ENCODE assay signal across 15 mouse cellular contexts in genomic region chr14:8111545-8111944, GRCm38 (mm10). TPM values are rescaled to one million over a fixed set of nuclear protein-coding genes. Genes with fewer than 3 reads are reported as not detected.
DNase-seq lines count a peak whose midpoint lies in the region; ATAC-seq and TF ChIP-seq lines count a peak whose summit lies in the region.
"Had no signal": no experiment of that assay in that cellular context is flagged by ENCODE, and none has a peak within 500 bp of the region (broad histone marks: within the 10 kb centered on the region; RNA-seq: fewer than 3 reads in every experiment).

No protein-coding gene starts in this region.

- no peaks in the 10 kb centered on the region for H3K9me3 ChIP-seq in heart, embryonic 10.5 days
- no peaks in the 10 kb centered on the region for H3K9me3 ChIP-seq in hindbrain, embryonic 16.5 days (ENCODE audit: control insufficient read depth, low read length)
- H3K9me3 ChIP-seq in hindbrain, embryonic 11.5 days (ENCODE audit: control insufficient read depth, low read length) = no peaks in the 10 kb centered on the region
- no peaks in the 10 kb centered on the region for H3K9me3 ChIP-seq in lung, postnatal 0 days (ENCODE audit: low read length)
- no peaks in the 10 kb centered on the region for H3K9me3 ChIP-seq in midbrain, embryonic 13.5 days
- H3K9me3 ChIP-seq: embryonic facial prominence, embryonic 12.5 days; kidney, embryonic 15.5 days; liver, embryonic 13.5 days; midbrain, embryonic 10.5 days had no signal

- no peak for TF ChIP-seq CTCF in lung, postnatal 0 days (IDR thresholded peaks at IDR 0.05)
- no peak for TF ChIP-seq CTCF in small intestine, adult 2 months (IDR thresholded peaks at IDR 0.05; ENCODE audit: extremely low read depth, insufficient read length, insufficient replicate concordance, low read depth, low read length)

- DNase-seq in heart, embryonic 10.5 days (ENCODE audit: low spot score) = no peak
- DNase-seq in heart, postnatal 4 days = no peak
- DNase-seq in hindbrain, embryonic 11.5 days (ENCODE audit: low spot score) = no peak
- DNase-seq in lung, postnatal 0 days (ENCODE audit: low spot score) = peak; percentile 55
- no peak for DNase-seq in lung, postnatal 4 days
- DNase-seq: cerebellum, adult 11 months; liver, embryonic 13.5 days; right cerebral cortex, adult 18-20 months; thymus, adult 2 months had no signal

- WGBS in heart, embryonic 10.5 days = 64% methylated on average over 6 of the region's 6 CpGs
- WGBS in hindbrain, embryonic 16.5 days = 96% methylated on average over 6 of the region's 6 CpGs
- WGBS in hindbrain, embryonic 11.5 days = 86% methylated on average over 6 of the region's 6 CpGs
- WGBS in lung, postnatal 0 days = 67% methylated on average over 6 of the region's 6 CpGs
- 69% methylated on average over 6 of the region's 6 CpGs for WGBS in small intestine, adult 2 months
- WGBS in midbrain, embryonic 13.5 days = 87% methylated on average over 6 of the region's 6 CpGs

- H3K9ac ChIP-seq in hindbrain, embryonic 16.5 days (ENCODE audit: low read depth, low read length) = no peak overlapping the region
- H3K9ac ChIP-seq in hindbrain, embryonic 11.5 days (ENCODE audit: low read depth, low read length) = no peak overlapping the region
- H3K9ac ChIP-seq in lung, postnatal 0 days (replicated peaks; ENCODE audit: low read depth) = no peak overlapping the region
- no peak overlapping the region for H3K9ac ChIP-seq in midbrain, embryonic 13.5 days (replicated peaks)
- H3K9ac ChIP-seq: embryonic facial prominence, embryonic 12.5 days; kidney, embryonic 15.5 days; liver, embryonic 13.5 days had no signal

- peak; percentile 29; the same call in 1 of the 2 replicates for TF ChIP-seq EP300 in lung, postnatal 0 days (IDR thresholded peaks at IDR 0.05)

- no peak overlapping the region for H3K4me3 ChIP-seq in heart, embryonic 10.5 days
- H3K4me3 ChIP-seq in hindbrain, embryonic 16.5 days (ENCODE audit: low read length) = no peak overlapping the region
- H3K4me3 ChIP-seq in hindbrain, embryonic 11.5 days (ENCODE audit: low read depth, low read length) = no peak overlapping the region
- no peak overlapping the region for H3K4me3 ChIP-seq in lung, postnatal 0 days (ENCODE audit: low read depth, low read length)
- no peak overlapping the region for H3K4me3 ChIP-seq in small intestine, adult 2 months (ENCODE audit: low read depth, low read length)
- no peak overlapping the region for H3K4me3 ChIP-seq in midbrain, embryonic 13.5 days (replicated peaks)
- H3K4me3 ChIP-seq: embryonic facial prominence, embryonic 12.5 days; kidney, embryonic 15.5 days; liver, embryonic 13.5 days; midbrain, embryonic 10.5 days had no signal

- 0 out of 2 replicates have a peak, but pooled peaks cover 7% of the 10 kb centered on the region for H3K36me3 ChIP-seq in heart, embryonic 10.5 days
- H3K36me3 ChIP-seq in hindbrain, embryonic 16.5 days (ENCODE audit: control insufficient read depth, insufficient read depth, low read length) = no peaks in the 10 kb centered on the region
- H3K36me3 ChIP-seq in hindbrain, embryonic 11.5 days (ENCODE audit: control insufficient read depth, insufficient read depth, low read length) = no peaks in the 10 kb centered on the region
- no peaks in the 10 kb centered on the region for H3K36me3 ChIP-seq in lung, postnatal 0 days (ENCODE audit: insufficient read depth, low read length)
- peaks cover 10% of the 10 kb centered on the region; the same call in 1 of the 2 replicates for H3K36me3 ChIP-seq in small intestine, adult 2 months (ENCODE audit: control insufficient read depth, insufficient read depth, low read length)
- no peaks in the 10 kb centered on the region; the same call in 1 of the 2 replicates for H3K36me3 ChIP-seq in midbrain, embryonic 13.5 days
- H3K36me3 ChIP-seq: embryonic facial prominence, embryonic 12.5 days; midbrain, embryonic 10.5 days had no signal

- ATAC-seq in hindbrain, embryonic 16.5 days = peak; percentile 15; the same call in 1 of the 2 replicates
- ATAC-seq in hindbrain, embryonic 11.5 days (ENCODE audit: low FRiP score) = no peak
- ATAC-seq in lung, postnatal 0 days = peak; percentile 95
- no peak for ATAC-seq in midbrain, embryonic 13.5 days

- no peak for TF ChIP-seq POLR2A in small intestine, adult 2 months (IDR thresholded peaks at IDR 0.05; ENCODE audit: low read depth, low read length)

- H3K4me2 ChIP-seq in hindbrain, embryonic 16.5 days (ENCODE audit: low read length) = no peak overlapping the region
- no peak overlapping the region for H3K4me2 ChIP-seq in hindbrain, embryonic 11.5 days (replicated peaks; ENCODE audit: low read depth, low read length)
- no peak overlapping the region for H3K4me2 ChIP-seq in lung, postnatal 0 days (replicated peaks; ENCODE audit: low read depth, low read length)
- H3K4me2 ChIP-seq in midbrain, embryonic 13.5 days (replicated peaks) = no peak overlapping the region
- H3K4me2 ChIP-seq: embryonic facial prominence, embryonic 12.5 days; kidney, embryonic 15.5 days; liver, embryonic 13.5 days had no signal

- H3K4me1 ChIP-seq in heart, embryonic 10.5 days = peaks cover 11% of the 10 kb centered on the region
- no peaks in the 10 kb centered on the region for H3K4me1 ChIP-seq in hindbrain, embryonic 16.5 days (ENCODE audit: control insufficient read depth, insufficient read depth, low read depth, low read length)
- no peaks in the 10 kb centered on the region for H3K4me1 ChIP-seq in hindbrain, embryonic 11.5 days (replicated peaks; ENCODE audit: control insufficient read depth, insufficient read depth, low read length)
- H3K4me1 ChIP-seq in lung, postnatal 0 days (ENCODE audit: insufficient read depth, low read depth, low read length) = no peaks in the 10 kb centered on the region
- H3K4me1 ChIP-seq in small intestine, adult 2 months (ENCODE audit: control insufficient read depth, insufficient read depth, insufficient read length, low read length) = peaks cover 20% of the 10 kb centered on the region; the same call in 1 of the 2 replicates
- no peaks in the 10 kb centered on the region for H3K4me1 ChIP-seq in midbrain, embryonic 13.5 days (replicated peaks)
- H3K4me1 ChIP-seq: embryonic facial prominence, embryonic 12.5 days; liver, embryonic 13.5 days; midbrain, embryonic 10.5 days had no signal

- H3K27me3 ChIP-seq in heart, embryonic 10.5 days (ENCODE audit: insufficient read depth, poor library complexity, severe bottlenecking) = no peaks in the 10 kb centered on the region
- H3K27me3 ChIP-seq in hindbrain, embryonic 16.5 days (replicated peaks; ENCODE audit: control insufficient read depth, insufficient read depth, low read length) = no peaks in the 10 kb centered on the region
- H3K27me3 ChIP-seq in hindbrain, embryonic 11.5 days (ENCODE audit: control insufficient read depth, insufficient read depth, low read length) = no peaks in the 10 kb centered on the region
- no peaks in the 10 kb centered on the region for H3K27me3 ChIP-seq in lung, postnatal 0 days (replicated peaks; ENCODE audit: insufficient read depth, low read length)
- H3K27me3 ChIP-seq in small intestine, adult 2 months (ENCODE audit: control insufficient read depth, insufficient read depth, low read length) = no peaks in the 10 kb centered on the region
- H3K27me3 ChIP-seq in midbrain, embryonic 13.5 days = no peaks in the 10 kb centered on the region
- H3K27me3 ChIP-seq: embryonic facial prominence, embryonic 12.5 days; kidney, embryonic 15.5 days; liver, embryonic 13.5 days had no signal

- 0 out of 2 replicates have a peak overlapping the region, but pooled peaks have one; percentile 43 for H3K27ac ChIP-seq in heart, embryonic 10.5 days
- H3K27ac ChIP-seq in hindbrain, embryonic 16.5 days (ENCODE audit: low read depth, low read length) = no peak overlapping the region
- no peak overlapping the region for H3K27ac ChIP-seq in hindbrain, embryonic 11.5 days (ENCODE audit: low read depth, low read length)
- H3K27ac ChIP-seq in lung, postnatal 0 days (ENCODE audit: low read length) = peak overlapping the region; percentile 43; the same call in 1 of the 2 replicates
- H3K27ac ChIP-seq in small intestine, adult 2 months (ENCODE audit: insufficient read depth, low read depth, low read length) = peak overlapping the region; percentile 54
- no peak overlapping the region for H3K27ac ChIP-seq in midbrain, embryonic 13.5 days
- H3K27ac ChIP-seq: embryonic facial prominence, embryonic 12.5 days; kidney, embryonic 15.5 days; liver, embryonic 13.5 days; midbrain, embryonic 10.5 days had no signal

RNA-seq across cellular contexts. Expression of gene Pxk, which starts 13.5 kb away (rescaled TPM):
- polyA plus RNA-seq in heart, embryonic 10.5 days (2016; fragmentation: Nextera tagmentation; extraction: Ambion mirVana) = 23.1 and 24.1 TPM in 2 replicates
- 10 to 100 TPM; 20.9 to 21.0 TPM for total RNA-seq in heart, postnatal 4 days (2021)
- 67.9 and 70.4 TPM in 2 replicates for polyA plus RNA-seq in hindbrain, embryonic 16.5 days (2015; fragmentation: Nextera tagmentation; extraction: Ambion mirVana)
- polyA plus RNA-seq in hindbrain, embryonic 11.5 days (2014; fragmentation: Nextera tagmentation; extraction: Ambion mirVana) = 32.4 and 36.4 TPM in 2 replicates
- 47.5 and 48.4 TPM in 2 replicates for polyA plus RNA-seq in lung, postnatal 0 days (2015; fragmentation: Nextera tagmentation; extraction: Ambion mirVana)
- 11.8 and 40.6 TPM in 2 replicates for polyA plus RNA-seq in small intestine, adult 2 months (2012; rRNA removed)
- 49.2 and 50.2 TPM in 2 replicates for polyA plus RNA-seq in midbrain, embryonic 13.5 days (2015; fragmentation: Nextera tagmentation; extraction: Ambion mirVana)

RNA-seq across cellular contexts. Expression of gene Rpp14, which starts 31.4 kb away (rescaled TPM):
- 40.9 and 43.5 TPM in 2 replicates for polyA plus RNA-seq in heart, embryonic 10.5 days (2016; fragmentation: Nextera tagmentation; extraction: Ambion mirVana)
- total RNA-seq in heart, postnatal 4 days (2021) = 10 to 100 TPM; 21.9 to 22.3 TPM
- 50.1 and 50.8 TPM in 2 replicates for polyA plus RNA-seq in hindbrain, embryonic 16.5 days (2015; fragmentation: Nextera tagmentation; extraction: Ambion mirVana)
- 56.9 and 61.0 TPM in 2 replicates for polyA plus RNA-seq in hindbrain, embryonic 11.5 days (2014; fragmentation: Nextera tagmentation; extraction: Ambion mirVana)
- polyA plus RNA-seq in lung, postnatal 0 days (2015; fragmentation: Nextera tagmentation; extraction: Ambion mirVana) = 34.0 and 37.6 TPM in 2 replicates
- 1.3 and 1.4 TPM in 2 replicates for polyA plus RNA-seq in small intestine, adult 2 months (2012; rRNA removed)
- 47.9 and 52.4 TPM in 2 replicates for polyA plus RNA-seq in midbrain, embryonic 13.5 days (2015; fragmentation: Nextera tagmentation; extraction: Ambion mirVana)

Comparison
In these comparisons a context has a peak if more than half of its experiments do, and no peak if none do; other contexts are left out.
1. ATAC-seq: peak in hindbrain, embryonic 16.5 days (single experiment) and lung, postnatal 0 days (single experiment); none in hindbrain, embryonic 11.5 days (single experiment) and midbrain, embryonic 13.5 days (single experiment).
2. H3K27ac ChIP-seq: peak in heart, embryonic 10.5 days (single experiment), lung, postnatal 0 days (single experiment) and small intestine, adult 2 months (single experiment); none in hindbrain, embryonic 16.5 days (single experiment), hindbrain, embryonic 11.5 days (single experiment) and midbrain, embryonic 13.5 days (single experiment).
3. RNA of gene Rpp14, which starts 31.4 kb away (polyA plus RNA-seq): 56.9 to 61.0 TPM in hindbrain, embryonic 11.5 days, 47.9 to 52.4 TPM in midbrain, embryonic 13.5 days, 50.1 to 50.8 TPM in hindbrain, embryonic 16.5 days, 40.9 to 43.5 TPM in heart, embryonic 10.5 days and 34.0 to 37.6 TPM in lung, postnatal 0 days; 1.3 to 1.4 TPM in small intestine, adult 2 months; every median in the first group is over 10 times any median in the second.